Mouse (Mus musculus) kidney, embryonic 15.5 days (tissue): ENCODE results near the gene Camta1. TPM values are rescaled to one million over a fixed set of nuclear protein-coding genes. Genes with fewer than 3 reads are reported as not detected.

Experiments
- ATAC-seq: fragments of 200-750 bp; cut with Nextera tagmentation; replicated peaks from 2 replicates; pipeline ENCODE4 v1.8.0; 2017; ENCODE audit warnings: moderate TSS enrichment; ENCODE audit not compliant: low FRiP score
- H3K27ac ChIP-seq: fragments of 300-500 bp; sonication (generic); 2 replicates; pipeline ENCODE4 v1.5.1; 2015; ENCODE audit warnings: mild to moderate bottlenecking, inconsistent platforms
- H3K27me3 ChIP-seq: fragments of 300-500 bp; sonication (generic); 2 replicates; pipeline ENCODE4 v1.6.1; 2015; ENCODE audit warnings: inconsistent platforms
- H3K36me3 ChIP-seq: fragments of 300-500 bp; sonication (generic); 2 replicates; pipeline ENCODE4 v1.6.1; 2015; ENCODE audit warnings: inconsistent platforms
- H3K4me1 ChIP-seq: fragments of 300-500 bp; sonication (generic); 2 replicates; pipeline ENCODE4 v1.6.1; 2015; ENCODE audit warnings: inconsistent platforms
- H3K4me2 ChIP-seq: fragments of 300-500 bp; sonication (generic); 2 replicates; pipeline ENCODE4 v1.6.1; 2015; ENCODE audit warnings: moderate library complexity, mild to moderate bottlenecking, inconsistent platforms
- H3K4me3 ChIP-seq: fragments of 300-500 bp; sonication (generic); replicated peaks from 2 replicates; pipeline ENCODE4 v1.5.1; 2015; ENCODE audit warnings: mild to moderate bottlenecking, inconsistent platforms
- H3K9ac ChIP-seq: fragments of 300-500 bp; sonication (generic); 2 replicates; pipeline ENCODE4 v1.6.1; 2015; ENCODE audit warnings: mild to moderate bottlenecking, inconsistent platforms
- H3K9me3 ChIP-seq: fragments of 300-500 bp; sonication (generic); replicated peaks from 2 replicates; pipeline ENCODE4 v1.6.1; 2016; ENCODE audit warnings: inconsistent platforms
- WGBS: fragments of 180-500 bp; shearing (Covaris S2); methylation state at CpG from one replicate; pipeline ENCODE4 v1.1.7; 2015; ENCODE audit warnings: mixed read lengths; 5-methylcytosine and 5-hydroxymethylcytosine counted together
- polyA plus RNA-seq: library from polyadenylated mRNA; unstranded; fragments of >200 nt; fragmentation: Nextera tagmentation; extraction: Ambion mirVana; gene quantifications from 2 replicates; pipeline ENCODE4 v1.2.1, GENCODE M21; 2015

Gene Camta1
- polyA plus RNA-seq, 1 experiment from 2014 or later, result 87.9 TPM

GRCm38 (mm10) chr4:151139053-151139840 is 722.4 kb downstream of the Camta1 start:
- peaks cover 40% of the 10 kb centered on the region for H3K27me3 ChIP-seq

GRCm38 (mm10) chr4:151138586-151138985 is 723.1 kb downstream of the Camta1 start:
- Histone ChIP-seq H3K4me1 (peaks cover 33% of the 10 kb centered on the region), H3K27me3 (peaks cover 40% of the 10 kb centered on the region), H3K27ac (no peak overlapping the region), H3K9ac (no peak overlapping the region), H3K4me2 (no peak overlapping the region), H3K4me3 (no peak overlapping the region), H3K36me3 (no peaks in the 10 kb centered on the region), H3K9me3 (no peaks in the 10 kb centered on the region)
- WGBS, result 7% methylated on average over 2 of the region's 2 CpGs
- no peak for ATAC-seq

More at GRCm38 (mm10) chr4:151139053-151139840, 722.4 kb downstream of the Camta1 start:
- Histone ChIP-seq H3K4me3 (0 out of 2 replicates have a peak overlapping the region, but pooled peaks have one; percentile 11), H3K4me2 (peak overlapping the region; percentile 52), H3K9me3 (peaks cover under 1% of the 10 kb centered on the region; the same call in 1 of the 2 replicates), H3K4me1 (peaks cover 33% of the 10 kb centered on the region), H3K36me3 (no peaks in the 10 kb centered on the region), H3K9ac (no peak overlapping the region), H3K27ac (0 out of 2 replicates have a peak overlapping the region, but pooled peaks have one; percentile 13)
- WGBS, result 6% methylated on average over 20 of the region's 20 CpGs
- peak; percentile 40; the same call in 1 of the 2 replicates for ATAC-seq

GRCm38 (mm10) chr4:151138135-151138534 is 723.5 kb downstream of the Camta1 start:
- Histone ChIP-seq H3K4me1 (peaks cover 33% of the 10 kb centered on the region), H3K36me3 (no peaks in the 10 kb centered on the region), H3K9ac (no peak overlapping the region), H3K27ac (no peak overlapping the region), H3K4me3 (no peak overlapping the region), H3K4me2 (no peak overlapping the region), H3K27me3 (peaks cover 40% of the 10 kb centered on the region), H3K9me3 (no peaks in the 10 kb centered on the region)
- ATAC-seq, result no peak
- WGBS, result 31% methylated on average over 10 of the region's 10 CpGs

DNA sequence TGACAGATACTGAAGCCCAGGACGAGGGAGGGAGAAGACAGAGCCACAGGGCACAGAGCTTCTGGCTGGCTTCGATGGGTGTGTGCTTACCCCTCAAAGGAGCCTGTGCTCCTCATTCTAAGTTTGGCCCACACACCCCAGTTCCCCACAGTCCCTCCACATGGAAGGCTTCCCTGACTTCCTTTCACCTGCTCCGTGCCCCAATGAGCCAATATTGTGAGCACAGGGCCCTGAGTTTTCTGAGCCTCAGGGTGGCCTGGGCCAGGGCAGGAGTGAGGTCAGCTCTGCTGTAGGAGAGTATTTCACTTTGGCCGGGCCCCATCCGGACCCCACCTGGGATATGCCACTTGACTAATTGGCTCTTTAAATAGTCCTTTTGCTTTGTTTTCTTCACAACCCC is 724.0 kb downstream of the Camta1 start:
- no peak for ATAC-seq
- peaks cover 33% of the 10 kb centered on the region for H3K4me1 ChIP-seq
- H3K36me3 ChIP-seq, result no peaks in the 10 kb centered on the region
- H3K4me3 ChIP-seq, result no peak overlapping the region
- H3K27me3 ChIP-seq, result peaks cover 40% of the 10 kb centered on the region
- WGBS, result 54% methylated on average over 5 of the region's 5 CpGs
- no peak overlapping the region for H3K27ac ChIP-seq
- no peaks in the 10 kb centered on the region for H3K9me3 ChIP-seq
- no peak overlapping the region for H3K4me2 ChIP-seq
- H3K9ac ChIP-seq, result no peak overlapping the region

DNA sequence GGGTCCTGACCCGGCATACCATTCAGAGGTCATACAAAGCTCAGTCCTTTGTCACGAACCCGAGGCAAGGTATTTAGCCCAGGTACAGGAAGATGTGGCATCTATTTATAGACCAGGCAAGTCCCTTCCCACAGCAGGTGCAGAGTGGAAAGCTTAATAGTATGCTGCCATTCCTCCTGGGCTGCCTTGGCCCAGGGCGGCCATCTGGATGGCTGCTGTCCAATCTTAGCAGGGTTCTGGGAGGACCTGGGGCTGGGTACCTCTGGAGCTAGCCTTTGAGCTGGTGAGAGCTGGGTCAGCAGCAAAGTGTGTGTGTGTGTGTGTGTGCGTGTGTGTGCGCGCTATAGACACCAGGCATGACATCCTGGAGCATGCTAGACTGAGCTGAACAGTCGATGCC is 726.2 kb downstream of the Camta1 start:
- Histone ChIP-seq H3K9ac (no peak overlapping the region), H3K4me3 (no peak overlapping the region), H3K9me3 (no peaks in the 10 kb centered on the region), H3K4me2 (no peak overlapping the region), H3K27ac (no peak overlapping the region), H3K4me1 (peaks cover 40% of the 10 kb centered on the region), H3K27me3 (peaks cover 33% of the 10 kb centered on the region), H3K36me3 (no peaks in the 10 kb centered on the region)
- 78% methylated on average over 8 of the region's 8 CpGs for WGBS
- ATAC-seq, result no peak

DNA sequence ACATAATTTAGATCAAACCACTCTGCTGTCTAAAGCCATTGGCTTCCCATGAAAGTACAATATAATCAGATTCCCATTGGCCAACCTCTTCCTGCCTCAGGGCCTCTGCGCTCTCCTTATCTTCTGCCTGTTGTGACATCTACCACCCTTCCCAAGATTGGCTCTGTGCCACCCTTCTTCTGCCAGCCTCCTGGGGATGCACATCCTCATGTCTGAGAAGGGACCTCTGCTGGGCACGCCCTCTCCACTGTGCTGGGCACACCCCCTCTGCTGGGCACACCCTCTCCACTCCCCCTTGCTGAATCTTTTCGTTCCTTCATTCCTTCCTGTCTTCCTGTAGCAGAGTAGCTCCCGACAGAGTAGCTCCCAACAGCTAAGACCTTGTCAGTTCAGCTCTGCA is 727.9 kb downstream of the Camta1 start:
- H3K9ac ChIP-seq, result no peak overlapping the region
- ATAC-seq, result no peak
- H3K4me1 ChIP-seq, result peaks cover 37% of the 10 kb centered on the region
- H3K27me3 ChIP-seq, result peaks cover 21% of the 10 kb centered on the region; the same call in 1 of the 2 replicates
- 63% methylated on average over 4 of the region's 4 CpGs for WGBS
- no peaks in the 10 kb centered on the region for H3K9me3 ChIP-seq
- no peak overlapping the region for H3K27ac ChIP-seq
- H3K4me3 ChIP-seq, result no peak overlapping the region
- no peak overlapping the region for H3K4me2 ChIP-seq
- no peaks in the 10 kb centered on the region for H3K36me3 ChIP-seq

DNA sequence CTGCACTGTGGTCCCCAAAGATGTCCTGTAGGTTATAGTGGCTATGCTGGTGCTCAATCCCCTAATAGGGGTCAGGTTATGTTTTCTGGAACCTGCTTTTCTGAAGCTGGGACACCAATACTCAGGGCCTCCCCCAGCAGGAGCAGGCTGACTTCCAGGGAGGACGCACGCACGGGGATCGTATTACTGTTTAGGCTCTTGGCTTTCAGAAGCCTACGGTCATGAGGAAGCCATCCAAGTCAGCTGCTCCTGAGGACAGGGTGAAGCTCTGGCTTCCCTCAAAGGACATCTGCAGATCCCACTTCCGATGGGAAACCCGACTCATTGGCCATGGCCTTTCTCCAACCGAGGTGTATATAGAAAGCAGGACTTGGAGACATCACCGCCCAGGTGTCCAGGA is 729.2 kb downstream of the Camta1 start:
- no peak overlapping the region for H3K27ac ChIP-seq
- no peak overlapping the region for H3K9ac ChIP-seq
- no peak for ATAC-seq
- H3K4me2 ChIP-seq, result no peak overlapping the region
- H3K4me1 ChIP-seq, result peaks cover 36% of the 10 kb centered on the region
- H3K4me3 ChIP-seq, result no peak overlapping the region
- H3K36me3 ChIP-seq, result no peaks in the 10 kb centered on the region
- H3K27me3 ChIP-seq, result peaks cover 19% of the 10 kb centered on the region; the same call in 1 of the 2 replicates
- 52% methylated on average over 9 of the region's 9 CpGs for WGBS
- H3K9me3 ChIP-seq, result no peaks in the 10 kb centered on the region

DNA sequence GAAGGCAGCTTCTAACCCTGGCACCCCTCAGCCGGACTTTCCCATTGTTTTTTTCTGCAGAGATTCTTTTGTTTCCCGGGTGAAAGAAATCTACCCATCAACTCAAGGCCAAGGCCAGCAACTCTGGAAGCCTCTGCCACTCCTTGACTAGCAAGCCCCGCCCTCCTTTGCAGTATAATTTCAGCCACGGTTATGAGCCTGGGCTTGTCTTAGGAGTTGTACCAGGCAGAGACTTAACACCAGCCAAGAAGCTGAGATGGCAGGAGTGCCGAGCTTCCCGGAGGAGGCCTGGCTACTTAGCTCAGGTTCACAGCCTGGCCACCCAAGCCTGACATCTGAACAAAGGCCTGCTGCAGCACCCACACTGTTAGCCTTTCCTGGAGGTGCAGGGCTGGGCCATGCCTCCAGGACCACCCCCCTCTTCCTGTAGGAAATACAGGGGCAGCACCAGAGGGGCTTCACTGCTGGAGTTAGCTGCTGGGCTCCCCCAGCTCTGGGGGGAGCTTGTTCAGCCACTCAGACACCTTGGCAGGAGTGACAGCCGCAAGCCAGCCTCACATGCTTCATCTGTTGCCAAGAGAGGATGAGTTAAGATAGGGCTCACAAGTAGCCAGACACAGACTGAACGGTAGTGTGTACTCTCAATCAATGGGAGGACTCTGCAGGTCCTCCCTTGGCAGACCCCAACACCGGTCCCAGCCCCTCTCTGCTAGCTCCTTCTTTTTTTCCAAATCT is 730.8 kb downstream of the Camta1 start:
- no peak overlapping the region for H3K9ac ChIP-seq
- no peak overlapping the region for H3K4me2 ChIP-seq
- WGBS, result 60% methylated on average over 9 of the region's 9 CpGs
- peak overlapping the region; percentile 15; the same call in 1 of the 2 replicates for H3K27ac ChIP-seq
- H3K4me3 ChIP-seq, result no peak overlapping the region
- ATAC-seq, result no peak
- no peaks in the 10 kb centered on the region for H3K36me3 ChIP-seq
- peaks cover 41% of the 10 kb centered on the region for H3K4me1 ChIP-seq
- H3K27me3 ChIP-seq, result peaks cover 12% of the 10 kb centered on the region; the same call in 1 of the 2 replicates
- H3K9me3 ChIP-seq, result no peaks in the 10 kb centered on the region

- Histone ChIP-seq H3K9ac (peak overlapping the region; percentile 73; the same call in 1 of the 2 replicates), H3K27me3 (peaks cover 9% of the 10 kb centered on the region; the same call in 1 of the 2 replicates), H3K4me2 (peak overlapping the region; percentile 98), H3K27ac (no peak overlapping the region), H3K4me1 (peaks cover 41% of the 10 kb centered on the region), H3K9me3 (no peaks in the 10 kb centered on the region), H3K36me3 (no peaks in the 10 kb centered on the region), H3K4me3 (peak overlapping the region; percentile 66)
- no peak for ATAC-seq
- WGBS, result 59% methylated on average over 16 of the region's 16 CpGs
Observed at GRCm38 (mm10) chr4:151129725-151130557, 731.7 kb downstream of the Camta1 start.

- Histone ChIP-seq H3K9ac (peak overlapping the region; percentile 73), H3K27me3 (peaks cover 9% of the 10 kb centered on the region; the same call in 1 of the 2 replicates), H3K9me3 (no peaks in the 10 kb centered on the region), H3K4me2 (peak overlapping the region; percentile 98), H3K36me3 (no peaks in the 10 kb centered on the region), H3K4me3 (peak overlapping the region; percentile 66), H3K4me1 (peaks cover 41% of the 10 kb centered on the region), H3K27ac (peak overlapping the region; percentile 88)
- under 1% methylated on average over 69 of the region's 69 CpGs for WGBS
- peak; percentile 66 for ATAC-seq
Observed at GRCm38 (mm10) chr4:151128641-151129541, 732.8 kb downstream of the Camta1 start.
